Mouse (Mus musculus) forebrain, embryonic 16.5 days (tissue): ENCODE measurements around the gene Sdr16c6. TPM values are rescaled to one million over a fixed set of nuclear protein-coding genes. Genes with fewer than 3 reads are reported as not detected.

Experiments
- ATAC-seq: fragments of 200-750 bp; cut with Nextera tagmentation; 2 replicates; pipeline ENCODE4 v1.8.0; 2017; ENCODE audit warnings: mild to moderate bottlenecking, moderate library complexity
- H3K27ac ChIP-seq: fragments of 300-500 bp; sonication (generic); 2 replicates; pipeline ENCODE4 v1.5.1; 2014; ENCODE audit warnings: low read length, control low read depth
- H3K27me3 ChIP-seq: fragments of 300-500 bp; sonication (generic); replicated peaks from 2 replicates; pipeline ENCODE4 v1.6.1; 2014; ENCODE audit warnings: low read length; ENCODE audit not compliant: control insufficient read depth, insufficient read depth
- H3K36me3 ChIP-seq: fragments of 300-500 bp; sonication (generic); 2 replicates; pipeline ENCODE4 v1.6.1; 2014; ENCODE audit not compliant: control insufficient read depth, insufficient read depth
- H3K4me1 ChIP-seq: fragments of 300-500 bp; sonication (generic); replicated peaks from 2 replicates; pipeline ENCODE4 v1.6.1; 2014; ENCODE audit warnings: low read length; ENCODE audit not compliant: control insufficient read depth, insufficient read depth
- H3K4me2 ChIP-seq: fragments of 300-500 bp; sonication (generic); 2 replicates; pipeline ENCODE4 v1.6.1; 2014; ENCODE audit warnings: mild to moderate bottlenecking, low read length, control low read depth
- H3K4me3 ChIP-seq: fragments of 300-500 bp; sonication (generic); replicated peaks from 2 replicates; pipeline ENCODE4 v1.5.1; 2014; ENCODE audit warnings: mild to moderate bottlenecking, low read length, control low read depth
- H3K9ac ChIP-seq: fragments of 300-500 bp; sonication (generic); replicated peaks from 2 replicates; pipeline ENCODE4 v1.6.1; 2014; ENCODE audit warnings: low read depth, low read length, control low read depth
- H3K9me3 ChIP-seq: fragments of 300-500 bp; sonication (generic); 2 replicates; pipeline ENCODE4 v1.6.1; 2016; ENCODE audit warnings: low read length; ENCODE audit not compliant: control insufficient read depth
- WGBS: fragments of 180-500 bp; shearing (Covaris S2); extraction: QIAGEN DNeasy Blood & Tissue Kit; methylation state at CpG from one replicate; pipeline ENCODE4 v1.1.7; 2014; 5-methylcytosine and 5-hydroxymethylcytosine counted together
- polyA plus RNA-seq: library from polyadenylated mRNA; unstranded; fragments of >200 nt; fragmentation: Nextera tagmentation; extraction: Ambion mirVana; gene quantifications from 2 replicates; pipeline ENCODE4 v1.2.1, GENCODE M21; 2015

Gene Sdr16c6
- not detected in 2 replicates for polyA plus RNA-seq

DNA sequence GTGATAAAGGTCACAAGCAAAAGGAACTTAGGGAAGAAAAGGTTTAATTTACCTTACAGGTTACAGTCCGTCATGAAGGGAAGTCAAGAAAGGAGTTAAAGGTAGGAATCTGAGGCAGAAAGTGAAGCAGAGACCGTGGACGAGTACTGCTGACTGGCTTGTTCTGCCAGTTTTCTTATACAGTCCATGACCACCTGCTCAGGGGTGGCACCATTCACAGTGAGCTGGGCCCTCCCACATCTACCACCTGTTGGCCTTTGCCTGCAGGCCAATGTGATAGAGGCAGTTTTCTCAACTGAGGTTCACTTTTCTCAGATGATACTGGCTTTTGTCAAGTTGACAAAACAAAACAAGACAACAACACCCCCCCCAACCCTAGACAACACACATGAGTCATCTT is at the start of gene Sdr16c6:
Gene Sdr16c6, minus strand, starts transcription at position 151 of the 400 bp plus-strand sequence.
- no peak within 1 kb of the TSS for H3K27ac ChIP-seq
- no peak within 1 kb of the TSS for H3K4me3 ChIP-seq
- no peaks in the 10 kb centered on the region for H3K36me3 ChIP-seq
- no peaks in the 10 kb centered on the region for H3K9me3 ChIP-seq
- no peak within 1 kb of the TSS for H3K4me2 ChIP-seq
- 85% methylated on average over 3 of the region's 3 CpGs for WGBS
- no peaks in the 10 kb centered on the region for H3K4me1 ChIP-seq
- H3K27me3 ChIP-seq = no peaks in the 10 kb centered on the region
- no peak within 1 kb of the TSS for H3K9ac ChIP-seq
- no peak for ATAC-seq

DNA sequence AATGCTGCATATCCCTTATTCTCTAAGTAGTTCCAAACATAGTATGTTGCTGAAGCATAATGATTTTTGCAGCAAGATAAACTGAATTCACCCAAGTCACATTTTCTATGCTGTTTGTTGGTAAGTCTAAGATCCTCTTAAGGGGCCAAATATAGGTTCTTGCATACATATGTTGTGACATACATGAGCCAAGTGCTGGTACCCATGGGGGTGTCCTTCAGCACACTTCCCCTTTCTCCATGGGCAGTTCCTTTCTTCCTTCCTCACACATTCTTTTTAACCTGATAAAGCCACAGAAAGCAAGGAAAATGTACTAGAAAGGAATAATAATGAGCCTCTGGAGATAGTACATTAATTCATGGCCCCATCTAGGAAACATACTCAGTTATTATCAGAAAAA is 2.9 kb upstream of the Sdr16c6 start:
- no peak overlapping the region for H3K9ac ChIP-seq
- H3K4me1 ChIP-seq = no peaks in the 10 kb centered on the region
- H3K9me3 ChIP-seq = no peaks in the 10 kb centered on the region
- H3K36me3 ChIP-seq = no peaks in the 10 kb centered on the region
- H3K27ac ChIP-seq = no peak overlapping the region
- H3K27me3 ChIP-seq = no peaks in the 10 kb centered on the region
- no peak overlapping the region for H3K4me3 ChIP-seq
- ATAC-seq = no peak
- H3K4me2 ChIP-seq = no peak overlapping the region

DNA sequence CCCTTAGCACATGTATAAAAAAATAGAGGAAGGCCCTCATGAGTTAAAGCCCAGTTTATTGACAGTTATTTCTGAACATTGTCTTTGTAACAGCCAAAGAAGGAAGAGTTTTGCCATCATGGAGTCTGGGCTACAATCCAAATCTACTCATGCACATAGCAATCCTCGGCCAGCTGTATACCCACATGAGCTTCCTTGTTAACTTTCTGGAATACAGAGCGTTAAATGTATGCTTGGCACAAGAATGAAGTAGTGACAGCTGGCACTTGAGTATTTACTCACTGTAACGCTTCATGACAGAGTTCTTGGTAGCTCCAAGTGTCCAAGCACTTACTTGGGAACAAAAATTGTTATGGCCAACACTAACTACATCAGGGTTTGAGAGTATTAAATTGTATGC is 1.8 kb upstream of the Sdr16c6 start:
- Histone ChIP-seq H3K4me3 (no peak overlapping the region), H3K27me3 (no peaks in the 10 kb centered on the region), H3K36me3 (no peaks in the 10 kb centered on the region), H3K4me2 (no peak overlapping the region), H3K9me3 (no peaks in the 10 kb centered on the region), H3K9ac (no peak overlapping the region), H3K27ac (no peak overlapping the region), H3K4me1 (no peaks in the 10 kb centered on the region)
- 56% methylated on average over 3 of the region's 3 CpGs for WGBS
- 0 out of 2 replicates have a peak, but pooled peaks have one; percentile 15 for ATAC-seq

DNA sequence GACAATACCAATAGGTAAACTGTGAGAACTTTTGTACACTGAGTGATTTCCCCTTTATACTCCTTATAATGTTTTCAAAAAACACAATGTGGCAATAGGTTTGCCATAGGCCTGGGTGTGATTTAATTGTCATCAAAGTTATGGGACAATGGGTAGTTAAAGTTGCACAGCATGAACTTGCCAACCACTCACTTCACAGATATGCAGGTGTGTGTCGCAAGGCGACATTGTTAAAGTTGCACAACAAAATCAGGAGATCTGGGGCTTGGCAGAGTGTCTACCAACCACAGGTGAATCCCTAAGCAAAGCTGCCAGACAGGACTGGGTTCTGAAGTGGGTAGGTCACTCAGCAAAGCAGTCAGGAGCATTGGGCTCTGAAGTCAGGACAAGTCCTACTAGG is 1.3 kb downstream of the Sdr16c6 start:
- Histone ChIP-seq H3K27ac (no peak overlapping the region), H3K4me2 (no peak overlapping the region), H3K4me1 (no peaks in the 10 kb centered on the region), H3K9me3 (no peaks in the 10 kb centered on the region), H3K36me3 (no peaks in the 10 kb centered on the region), H3K27me3 (no peaks in the 10 kb centered on the region), H3K4me3 (no peak overlapping the region), H3K9ac (no peak overlapping the region)
- 96% methylated on average over 2 of the region's 2 CpGs for WGBS
- ATAC-seq = no peak

Other genes with a start within 250 kb of the Sdr16c6 start
- gene Gm11808, start 103.9 kb downstream of the Sdr16c6 start, polyA plus RNA-seq = 474 and 615 TPM in 2 replicates